In the genomic region with DNA sequence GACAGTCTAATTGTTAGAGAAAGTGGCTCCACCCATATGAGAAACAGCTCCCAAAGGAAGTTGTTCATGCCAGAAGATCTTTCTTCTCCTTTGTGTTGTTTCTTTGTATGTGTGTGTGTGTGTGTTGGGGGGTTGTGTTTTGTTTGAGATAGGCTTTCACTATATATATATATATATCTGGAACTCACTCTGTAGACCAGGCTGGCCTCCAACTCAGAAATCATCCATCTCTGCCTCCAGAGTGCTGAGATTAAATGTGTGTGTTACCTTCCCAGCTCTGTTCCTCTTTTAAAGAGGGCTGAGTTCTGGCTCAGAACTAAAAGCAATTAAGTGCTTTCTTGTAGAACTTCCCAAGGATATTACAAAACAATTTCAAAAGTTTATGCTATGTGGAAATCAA, we compare ENCODE assay signal across 18 mouse cellular contexts.
"Had no signal": no experiment of that assay in that cellular context is flagged by ENCODE, and none has a peak within 500 bp of the region (broad histone marks: within the 10 kb centered on the region; RNA-seq: fewer than 3 reads in every experiment).

No protein-coding gene starts in this region.

- H3K4me1 ChIP-seq: midbrain, embryonic 12.5 days; neural tube, embryonic 13.5 days; neural tube, embryonic 15.5 days; stomach, embryonic 15.5 days had no signal

- H3K27me3 ChIP-seq: liver, embryonic 12.5 days; midbrain, embryonic 12.5 days; neural tube, embryonic 13.5 days; neural tube, embryonic 15.5 days; stomach, embryonic 15.5 days had no signal

- H3K4me2 ChIP-seq: liver, embryonic 12.5 days; lung, embryonic 14.5 days; midbrain, embryonic 12.5 days; neural tube, embryonic 13.5 days; neural tube, embryonic 15.5 days; stomach, embryonic 15.5 days had no signal

- H3K9ac ChIP-seq: liver, embryonic 12.5 days; liver, embryonic 14.5 days; lung, embryonic 14.5 days; midbrain, embryonic 12.5 days; neural tube, embryonic 13.5 days; neural tube, embryonic 15.5 days; stomach, embryonic 15.5 days had no signal

- DNase-seq: lung, adult 18-20 months; lung, embryonic 14.5 days; lung, postnatal 10 days; lung, postnatal 4 days; midbrain, embryonic 14.5 days; right cerebral cortex, postnatal 14 days; thymus, adult 2 months; thymus, postnatal 25 days; thymus, postnatal 4 days had no signal

- H3K9me3 ChIP-seq: liver, embryonic 12.5 days; midbrain, embryonic 12.5 days; neural tube, embryonic 13.5 days; neural tube, embryonic 15.5 days; stomach, embryonic 15.5 days had no signal

- H3K4me3 ChIP-seq: liver, embryonic 12.5 days; midbrain, embryonic 12.5 days; myocyte; neural tube, embryonic 13.5 days; neural tube, embryonic 15.5 days; stomach, embryonic 15.5 days had no signal

- ATAC-seq: liver, embryonic 12.5 days; midbrain, embryonic 16.5 days had no signal

- H3K27ac ChIP-seq: midbrain, embryonic 12.5 days; neural tube, embryonic 13.5 days; neural tube, embryonic 15.5 days; stomach, embryonic 15.5 days; stomach, postnatal 0 days had no signal
